19 mouse cellular contexts compared by ENCODE assay signal in genomic region chr3:65515751-65516150, GRCm38 (mm10). TPM values are rescaled to one million over a fixed set of nuclear protein-coding genes. Genes with fewer than 3 reads are reported as not detected.
DNase-seq lines count a peak whose midpoint lies in the region; ATAC-seq lines count a peak whose summit lies in the region.
"Had no signal": no experiment of that assay in that cellular context is flagged by ENCODE, and none has a peak within 500 bp of the region (broad histone marks: within the 10 kb centered on the region; RNA-seq: fewer than 3 reads in every experiment).

No protein-coding gene starts in this region.

- H3K4me2 ChIP-seq in neural tube, embryonic 15.5 days = no peak overlapping the region
- H3K4me2 ChIP-seq: embryonic facial prominence, embryonic 13.5 days; heart, embryonic 15.5 days; hindbrain, embryonic 14.5 days; kidney, embryonic 15.5 days; liver, embryonic 13.5 days had no signal

- peak; percentile 91 for ATAC-seq in common myeloid progenitor, adult 5-6 weeks (replicated peaks; ENCODE audit: low read depth, poor library complexity, severe bottlenecking)
- peak; percentile 95 for ATAC-seq in megakaryocyte, adult 5-6 weeks (ENCODE audit: poor library complexity, severe bottlenecking)
- ATAC-seq in neural tube, embryonic 15.5 days (ENCODE audit: low FRiP score) = no peak
- ATAC-seq in megakaryocyte-erythroid progenitor cell, adult 5-6 weeks (replicated peaks; ENCODE audit: low FRiP score, low TSS enrichment, poor library complexity, severe bottlenecking) = no peak

- H3K36me3 ChIP-seq in neural tube, embryonic 15.5 days = no peaks in the 10 kb centered on the region
- H3K36me3 ChIP-seq: embryonic facial prominence, embryonic 13.5 days; G1E; heart, embryonic 15.5 days; kidney, embryonic 15.5 days; liver, embryonic 13.5 days had no signal

- no peak overlapping the region for H3K27ac ChIP-seq in neural tube, embryonic 15.5 days (replicated peaks)
- H3K27ac ChIP-seq: embryonic facial prominence, embryonic 13.5 days; heart, embryonic 15.5 days; hindbrain, embryonic 14.5 days; kidney, embryonic 15.5 days; layer of hippocampus, adult 2 months; liver, embryonic 13.5 days had no signal

- no peak overlapping the region for H3K9ac ChIP-seq in neural tube, embryonic 15.5 days (replicated peaks)
- H3K9ac ChIP-seq: embryonic facial prominence, embryonic 13.5 days; heart, embryonic 15.5 days; hindbrain, embryonic 14.5 days; kidney, embryonic 15.5 days; liver, embryonic 13.5 days had no signal

- peaks cover 4% of the 10 kb centered on the region for H3K4me1 ChIP-seq in neural tube, embryonic 15.5 days
- H3K4me1 ChIP-seq: kidney, embryonic 15.5 days had no signal

- WGBS in neural tube, embryonic 15.5 days = 86% methylated on average over 2 of the region's 2 CpGs

- DNase-seq in spleen, postnatal 36 days (ENCODE audit: low spot score in 2 of 2) = peak; percentile 75 to 81
- DNase-seq in spleen, postnatal 4 days (ENCODE audit: low spot score in 2 of 2) = no peak
- no peak for DNase-seq in ovary, postnatal 14 days (ENCODE audit: low spot score)
- DNase-seq: adrenal gland, postnatal 25 days; cerebellum, postnatal 25 days; liver, embryonic 13.5 days; right cerebral cortex, postnatal 4 days had no signal

- H3K9me3 ChIP-seq in neural tube, embryonic 15.5 days (replicated peaks) = no peaks in the 10 kb centered on the region
- H3K9me3 ChIP-seq: embryonic facial prominence, embryonic 13.5 days; G1E; heart, embryonic 15.5 days; kidney, embryonic 15.5 days; liver, embryonic 13.5 days; megakaryocyte, embryonic 14.5 days had no signal

- no peak overlapping the region for H3K4me3 ChIP-seq in neural tube, embryonic 15.5 days (replicated peaks)
- H3K4me3 ChIP-seq: embryonic facial prominence, embryonic 13.5 days; heart, embryonic 15.5 days; kidney, embryonic 15.5 days; layer of hippocampus, adult 2 months; liver, embryonic 13.5 days; megakaryocyte, embryonic 14.5 days; myocyte had no signal

- no peaks in the 10 kb centered on the region for H3K27me3 ChIP-seq in neural tube, embryonic 15.5 days (replicated peaks)
- H3K27me3 ChIP-seq: heart, embryonic 15.5 days; kidney, embryonic 15.5 days; liver, embryonic 13.5 days; megakaryocyte, embryonic 14.5 days had no signal

RNA-seq across cellular contexts. Expression of gene Tiparp, which starts 12.5 kb away (rescaled TPM):
- total RNA-seq in common myeloid progenitor, adult 5-6 weeks (2017) = 23.1 and 27.2 TPM in 2 replicates
- total RNA-seq in megakaryocyte, adult 5-6 weeks (2015) = 27.1 and 31.3 TPM in 2 replicates
- 23.4 and 30.3 TPM in 2 replicates for total RNA-seq in megakaryocyte, adult 5-6 weeks (2017)
- polyA plus RNA-seq in neural tube, embryonic 15.5 days (2015; fragmentation: Nextera tagmentation; extraction: Ambion mirVana) = 24.6 and 28.7 TPM in 2 replicates
- 3.5 and 6.9 TPM in 2 replicates for total RNA-seq in megakaryocyte-erythroid progenitor cell, adult 5-6 weeks (2014; fragmentation: Nextera tagmentation)
- 8.3 and 17.0 TPM in 2 replicates for total RNA-seq in megakaryocyte-erythroid progenitor cell, adult 5-6 weeks (2017)

Comparison
In these comparisons a context has a peak if more than half of its experiments do, and no peak if none do; other contexts are left out.
1. DNase-seq: peak in spleen, postnatal 36 days (2 of 2); none in spleen, postnatal 4 days (0 of 2) and ovary, postnatal 14 days (single experiment).
2. ATAC-seq: peak in common myeloid progenitor, adult 5-6 weeks (single experiment) and megakaryocyte, adult 5-6 weeks (single experiment); none in neural tube, embryonic 15.5 days (single experiment) and megakaryocyte-erythroid progenitor cell, adult 5-6 weeks (single experiment).